Mouse (Mus musculus): ENCODE results near the gene Yipf7. TPM values are rescaled to one million over a fixed set of nuclear protein-coding genes. Genes with fewer than 3 reads are reported as not detected.
A peak's percentile ranks its signal among the peaks of the same experiment; 100 is the strongest.

Yipf7 gene
- not detected in 2 replicates for polyA plus RNA-seq (2015; fragmentation: Nextera tagmentation; extraction: Ambion mirVana)

GRCm38 (mm10) chr5:69542489-69542888, at the start of gene Yipf7:
TSS of gene Yipf7 (minus strand) at chr5:69542648.
- no peak for ATAC-seq
- H3K9ac ChIP-seq: no peak within 1 kb of the TSS
- H3K36me3 ChIP-seq: no peaks in the 10 kb centered on the region
- no peak within 1 kb of the TSS for H3K4me2 ChIP-seq (replicated peaks)
- no peaks in the 10 kb centered on the region for H3K9me3 ChIP-seq
- WGBS: 74% methylated on average over 4 of the region's 4 CpGs
- no peaks in the 10 kb centered on the region for H3K4me1 ChIP-seq (replicated peaks)
- no peak within 1 kb of the TSS for H3K27ac ChIP-seq
- no peak within 1 kb of the TSS for H3K4me3 ChIP-seq (replicated peaks)
- H3K27me3 ChIP-seq (replicated peaks): no peaks in the 10 kb centered on the region

GRCm38 (mm10) chr5:69591640-69592461, 49.4 kb upstream of the Yipf7 start, which contains the start of gene Gnpda2:
TSS of gene Gnpda2 (minus strand) at chr5:69592340.
- no peaks in the 10 kb centered on the region for H3K9me3 ChIP-seq
- ATAC-seq: peak; percentile 99
- H3K4me1 ChIP-seq (replicated peaks): no peaks in the 10 kb centered on the region
- no peaks in the 10 kb centered on the region for H3K27me3 ChIP-seq (replicated peaks)
- H3K4me3 ChIP-seq (replicated peaks): peak within 1 kb of the TSS; percentile 74
- 3% methylated on average over 42 of the region's 42 CpGs for WGBS
- no peaks in the 10 kb centered on the region; the same call in 1 of the 2 replicates for H3K36me3 ChIP-seq
- peak within 1 kb of the TSS; percentile 79 for H3K4me2 ChIP-seq (replicated peaks)
- peak within 1 kb of the TSS; percentile 71 for H3K27ac ChIP-seq
- H3K9ac ChIP-seq: peak within 1 kb of the TSS; percentile 66

- H3K4me1 ChIP-seq (replicated peaks): 0 out of 2 replicates have a peak, but pooled peaks cover 2% of the 10 kb centered on the region
- H3K9ac ChIP-seq: peak overlapping the region; percentile 99
- H3K27me3 ChIP-seq (replicated peaks): no peaks in the 10 kb centered on the region
- ATAC-seq: peak; percentile 29
- H3K4me3 ChIP-seq (replicated peaks): peak overlapping the region; percentile 97
- peak overlapping the region; percentile 64 for H3K4me2 ChIP-seq (replicated peaks)
- peaks cover 5% of the 10 kb centered on the region; the same call in 1 of the 2 replicates for H3K36me3 ChIP-seq
- peak overlapping the region; percentile 89 for H3K27ac ChIP-seq
- no peaks in the 10 kb centered on the region for H3K9me3 ChIP-seq
- WGBS: 11% methylated on average over 16 of the region's 16 CpGs
These were observed 15.0 kb upstream of the Yipf7 start for GRCm38 (mm10) chr5:69557404-69557935.

DNA sequence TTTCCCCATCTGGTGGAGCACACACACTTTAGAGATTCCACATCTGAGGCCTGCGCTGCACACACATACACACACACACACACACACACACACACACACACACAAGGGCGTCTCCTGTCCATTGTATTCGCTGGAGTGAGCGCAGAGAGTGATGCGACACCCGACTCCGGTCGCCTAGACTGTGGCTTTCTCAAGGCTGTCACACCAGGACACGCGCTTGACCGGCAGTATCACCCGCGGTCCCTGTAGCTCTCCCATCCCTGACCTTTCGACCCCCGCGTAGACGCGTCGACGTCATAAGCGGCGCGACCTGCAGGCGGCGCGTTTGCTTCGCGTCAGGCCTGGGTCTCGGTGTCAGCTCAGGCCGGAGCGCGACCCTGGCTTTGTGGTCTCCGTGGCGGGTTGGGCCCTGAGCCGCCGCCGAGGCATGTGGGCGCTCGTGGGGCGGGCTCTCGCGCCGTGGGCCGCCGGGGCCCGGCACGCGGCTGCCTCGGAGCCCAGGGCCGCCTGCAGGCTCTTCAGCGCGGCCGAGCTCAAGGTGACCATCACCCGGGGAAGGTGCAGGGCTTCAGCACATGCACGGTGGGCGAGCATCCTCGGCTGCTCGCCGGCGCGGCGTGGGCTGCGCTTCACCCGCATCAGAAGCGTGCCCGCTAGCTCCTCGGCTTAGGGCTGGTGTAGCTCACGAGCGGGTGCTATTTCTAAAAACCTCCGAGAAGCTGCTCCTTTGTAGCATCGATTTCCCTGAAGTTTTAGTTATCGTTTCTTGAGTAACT, 14.4 kb upstream of the Yipf7 start, which contains the start of gene Guf1:
Gene Guf1 (plus strand): TSS at position 296 of the 776 bp plus-strand sequence.
- Histone ChIP-seq H3K36me3 (peaks cover 5% of the 10 kb centered on the region; the same call in 1 of the 2 replicates), H3K4me1 (replicated peaks) (0 out of 2 replicates have a peak, but pooled peaks cover 2% of the 10 kb centered on the region), H3K4me2 (replicated peaks) (peak within 1 kb of the TSS; percentile 64), H3K27ac (peak within 1 kb of the TSS; percentile 89), H3K27me3 (replicated peaks) (no peaks in the 10 kb centered on the region), H3K4me3 (replicated peaks) (peak within 1 kb of the TSS; percentile 97), H3K9me3 (no peaks in the 10 kb centered on the region), H3K9ac (peak within 1 kb of the TSS; percentile 99)
- WGBS: 1% methylated on average over 72 of the region's 72 CpGs
- ATAC-seq: peak; percentile 98

- no peak for ATAC-seq
- Histone ChIP-seq H3K36me3 (no peaks in the 10 kb centered on the region), H3K4me2 (replicated peaks) (no peak overlapping the region), H3K27ac (no peak overlapping the region), H3K9ac (no peak overlapping the region), H3K4me1 (replicated peaks) (no peaks in the 10 kb centered on the region), H3K9me3 (no peaks in the 10 kb centered on the region), H3K4me3 (replicated peaks) (no peak overlapping the region), H3K27me3 (replicated peaks) (no peaks in the 10 kb centered on the region)
- WGBS: 68% methylated on average over 1 of the region's 1 CpGs
These were observed 768 bp downstream of the Yipf7 start for GRCm38 (mm10) chr5:69541680-69542079.

- Histone ChIP-seq H3K9me3 (no peaks in the 10 kb centered on the region), H3K27ac (no peak overlapping the region), H3K27me3 (replicated peaks) (no peaks in the 10 kb centered on the region), H3K4me2 (replicated peaks) (no peak overlapping the region), H3K36me3 (no peaks in the 10 kb centered on the region), H3K4me1 (replicated peaks) (no peaks in the 10 kb centered on the region), H3K4me3 (replicated peaks) (no peak overlapping the region), H3K9ac (no peak overlapping the region)
- no peak for ATAC-seq
These were observed 18.5 kb downstream of the Yipf7 start for GRCm38 (mm10) chr5:69523944-69524343.

GRCm38 (mm10) chr5:69522064-69522463, 20.4 kb downstream of the Yipf7 start:
- Histone ChIP-seq H3K9ac (no peak overlapping the region), H3K4me1 (replicated peaks) (no peaks in the 10 kb centered on the region), H3K36me3 (no peaks in the 10 kb centered on the region), H3K27ac (no peak overlapping the region), H3K4me2 (replicated peaks) (no peak overlapping the region), H3K4me3 (replicated peaks) (no peak overlapping the region), H3K9me3 (no peaks in the 10 kb centered on the region), H3K27me3 (replicated peaks) (no peaks in the 10 kb centered on the region)
- WGBS: 68% methylated on average over 5 of the region's 5 CpGs
- no peak for ATAC-seq

DNA sequence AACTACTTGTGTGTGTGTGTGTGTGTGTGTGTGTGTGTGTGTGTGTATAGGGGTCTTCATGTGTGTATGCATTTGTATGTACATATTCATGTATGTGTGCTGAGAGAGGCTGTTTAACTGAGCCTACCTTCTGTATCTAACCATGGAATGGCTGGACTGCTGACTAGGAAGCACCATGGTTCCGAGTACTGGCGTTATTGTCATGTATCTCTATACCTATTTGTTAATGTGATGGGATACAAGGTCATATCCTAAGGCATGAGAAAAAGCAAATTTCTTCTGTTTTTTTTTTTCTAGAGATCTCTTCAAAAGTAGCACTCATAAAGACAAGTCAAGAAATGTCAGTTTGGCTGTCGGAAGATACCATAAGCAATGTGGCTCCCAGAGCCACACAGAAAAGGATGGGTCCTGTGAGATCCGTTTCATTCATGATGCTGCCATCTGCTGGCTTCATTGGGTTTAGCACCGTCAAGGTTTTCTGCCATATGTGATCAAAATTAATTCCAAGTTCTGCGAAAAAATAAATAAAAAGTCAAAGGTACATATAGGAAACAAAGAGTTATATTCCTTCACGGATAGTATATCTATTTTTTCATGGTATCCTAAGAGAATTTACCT, 21.7 kb downstream of the Yipf7 start:
- no peaks in the 10 kb centered on the region for H3K9me3 ChIP-seq
- no peak for ATAC-seq
- no peaks in the 10 kb centered on the region for H3K36me3 ChIP-seq
- H3K27ac ChIP-seq: no peak overlapping the region
- no peak overlapping the region for H3K9ac ChIP-seq
- 34% methylated on average over 7 of the region's 7 CpGs for WGBS
- no peak overlapping the region for H3K4me3 ChIP-seq (replicated peaks)
- no peaks in the 10 kb centered on the region for H3K27me3 ChIP-seq (replicated peaks)
- no peak overlapping the region for H3K4me2 ChIP-seq (replicated peaks)
- H3K4me1 ChIP-seq (replicated peaks): no peaks in the 10 kb centered on the region

DNA sequence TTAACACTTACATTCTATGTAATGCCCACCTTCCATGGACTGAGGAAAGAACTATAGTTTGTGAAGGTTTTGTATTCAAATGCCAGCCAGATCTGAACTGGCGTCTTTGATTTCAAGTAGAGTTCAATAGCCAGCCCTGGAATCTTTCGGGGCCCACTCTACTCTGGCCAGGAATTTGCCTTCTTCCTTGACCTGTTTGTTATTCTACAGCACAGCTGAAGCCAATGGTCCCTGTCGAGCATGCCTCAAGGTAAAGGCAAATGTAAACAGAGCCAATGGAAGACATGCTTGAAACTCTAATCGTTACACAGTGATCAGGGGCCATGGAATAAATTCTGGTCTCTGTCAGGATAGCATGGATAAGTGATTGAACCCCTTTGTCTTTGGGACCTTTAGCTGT, 30.2 kb downstream of the Yipf7 start:
- Histone ChIP-seq H3K9ac (no peak overlapping the region), H3K27me3 (replicated peaks) (no peaks in the 10 kb centered on the region), H3K4me3 (replicated peaks) (no peak overlapping the region), H3K4me2 (replicated peaks) (no peak overlapping the region), H3K27ac (no peak overlapping the region), H3K9me3 (no peaks in the 10 kb centered on the region), H3K36me3 (no peaks in the 10 kb centered on the region), H3K4me1 (replicated peaks) (no peaks in the 10 kb centered on the region)
- ATAC-seq: no peak
- 47% methylated on average over 4 of the region's 4 CpGs for WGBS

- H3K9ac ChIP-seq: no peak overlapping the region
- no peaks in the 10 kb centered on the region for H3K36me3 ChIP-seq
- no peak overlapping the region for H3K27ac ChIP-seq
- no peaks in the 10 kb centered on the region for H3K27me3 ChIP-seq (replicated peaks)
- H3K4me2 ChIP-seq (replicated peaks): no peak overlapping the region
- no peaks in the 10 kb centered on the region for H3K4me1 ChIP-seq (replicated peaks)
- whole genome bisulfite sequencing: 40% methylated on average over 3 of the region's 3 CpGs
- H3K9me3 ChIP-seq: no peaks in the 10 kb centered on the region
- no peak overlapping the region for H3K4me3 ChIP-seq (replicated peaks)
- ATAC-seq: no peak
These were observed 30.8 kb downstream of the Yipf7 start for GRCm38 (mm10) chr5:69511631-69512030.

DNA sequence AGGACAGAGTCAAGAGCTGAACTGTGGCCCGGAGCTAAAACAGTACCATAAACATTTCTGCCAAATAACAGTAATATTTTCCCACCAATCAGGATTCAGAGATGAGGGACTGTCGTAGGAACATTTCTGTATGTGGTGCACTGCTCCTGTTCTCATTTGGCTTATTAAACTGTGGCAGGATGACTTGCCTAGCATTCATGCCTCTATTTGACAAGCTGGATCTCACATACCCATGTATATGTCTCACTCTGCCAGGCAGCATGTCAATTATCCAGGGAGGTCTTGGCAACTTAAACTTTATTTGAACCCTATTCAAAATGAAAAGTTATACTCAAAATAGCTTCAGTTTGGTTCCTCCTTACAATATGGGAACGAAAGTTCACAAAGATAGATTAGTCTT, 35.4 kb downstream of the Yipf7 start:
- no peaks in the 10 kb centered on the region for H3K4me1 ChIP-seq (replicated peaks)
- H3K9me3 ChIP-seq: no peaks in the 10 kb centered on the region
- H3K27ac ChIP-seq: no peak overlapping the region
- ATAC-seq: no peak
- no peak overlapping the region for H3K9ac ChIP-seq
- no peak overlapping the region for H3K4me2 ChIP-seq (replicated peaks)
- H3K27me3 ChIP-seq (replicated peaks): no peaks in the 10 kb centered on the region
- no peaks in the 10 kb centered on the region for H3K36me3 ChIP-seq
- H3K4me3 ChIP-seq (replicated peaks): no peak overlapping the region
- 85% methylated on average over 3 of the region's 3 CpGs for WGBS

- H3K4me2 ChIP-seq (replicated peaks): no peak overlapping the region
- H3K27me3 ChIP-seq (replicated peaks): no peaks in the 10 kb centered on the region
- H3K4me3 ChIP-seq (replicated peaks): no peak overlapping the region
- H3K36me3 ChIP-seq: no peaks in the 10 kb centered on the region
- no peaks in the 10 kb centered on the region for H3K9me3 ChIP-seq
- H3K4me1 ChIP-seq (replicated peaks): no peaks in the 10 kb centered on the region
- no peak overlapping the region for H3K9ac ChIP-seq
- H3K27ac ChIP-seq: no peak overlapping the region
- no peak for ATAC-seq
These were observed 53.4 kb downstream of the Yipf7 start for GRCm38 (mm10) chr5:69489046-69489445.
